Mouse (Mus musculus) monocyte, adult 59 days (primary cell): ENCODE data around the gene Mfsd4b3. TPM values are rescaled to one million over a fixed set of nuclear protein-coding genes. Genes with fewer than 3 reads are reported as not detected.

Experiments
- total RNA-seq, 2 experiments: library from RNA; stranded (reverse); gene quantifications; one replicate each; pipeline ENCODE4 v1.2.4; 2023

Gene Mfsd4b3
- 1 to 10 TPM; 1.4 to 2.2 TPM for total RNA-seq

GRCm38 (mm10) chr10:39959761-39960440, at the start of gene Mfsd4b3:
Mfsd4b3 (minus strand) TSS chr10:39960153.

GRCm38 (mm10) chr10:39986466-39986865, 26.5 kb upstream of the Mfsd4b3 start, which contains the start of gene Mfsd4b5:
Mfsd4b5 (minus strand) TSS chr10:39986646.

GRCm38 (mm10) chr10:39926616-39927139, 33.3 kb downstream of the Mfsd4b3 start, which contains the start of gene Mfsd4b2:
Mfsd4b2 (minus strand) TSS chr10:39926923.

GRCm38 (mm10) chr10:39898874-39899371, 61.0 kb downstream of the Mfsd4b3 start, which contains the start of gene Mfsd4b4:
Mfsd4b4 (minus strand) TSS chr10:39899238.

Other genes with a start within 250 kb of the Mfsd4b3 start
- gene Rev3l, start 228.0 kb downstream of the Mfsd4b3 start, total RNA-seq: 10 to 100 TPM; 21.3 to 23.0 TPM
- 1 to 10 TPM; 3.9 to 4.1 TPM for gene Mfsd4b4, start 60.9 kb downstream of the Mfsd4b3 start, total RNA-seq
- gene Mfsd4b2, start 33.2 kb downstream of the Mfsd4b3 start, total RNA-seq: under 1 TPM in 1 of 2 experiments, not detected in 1; 0.30 TPM
- 1 to 10 TPM; 1.4 TPM for gene Mfsd4b5, start 26.5 kb upstream of the Mfsd4b3 start, total RNA-seq
- not detected for gene Mfsd4b1, start 65.1 kb upstream of the Mfsd4b3 start, total RNA-seq
- 10 to 100 TPM; 48.7 to 48.8 TPM for gene Slc16a10, start 182.1 kb upstream of the Mfsd4b3 start, total RNA-seq